Mouse (Mus musculus): ENCODE results near the gene Cdkl5. TPM values are rescaled to one million over a fixed set of nuclear protein-coding genes. Genes with fewer than 3 reads are reported as not detected.

Cdkl5 gene
- total RNA-seq, 2 experiments from 2014 or later: 0.85 to 1.2 TPM

DNA sequence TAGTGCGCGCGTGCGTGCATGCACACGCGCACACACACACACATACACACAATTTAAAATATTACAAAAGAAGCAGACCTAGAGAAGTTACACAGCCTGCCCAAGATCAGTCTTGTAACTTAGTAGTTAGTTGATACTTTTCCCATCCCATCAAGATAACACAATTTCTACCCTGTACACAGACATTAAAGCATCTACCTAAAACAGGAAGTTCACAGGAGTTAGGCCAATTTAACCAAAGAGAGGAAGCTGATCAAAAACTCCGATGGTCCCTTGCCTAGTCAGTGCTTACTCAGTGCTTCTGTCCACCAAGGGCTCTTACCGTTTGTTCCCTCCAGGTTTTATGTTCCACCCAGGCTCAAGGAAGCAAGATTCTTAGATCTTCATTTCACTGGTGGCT lies 243.7 kb downstream of the Cdkl5 start:
- no peak for ATAC-seq (ENCODE audit: poor library complexity, severe bottlenecking)

DNA sequence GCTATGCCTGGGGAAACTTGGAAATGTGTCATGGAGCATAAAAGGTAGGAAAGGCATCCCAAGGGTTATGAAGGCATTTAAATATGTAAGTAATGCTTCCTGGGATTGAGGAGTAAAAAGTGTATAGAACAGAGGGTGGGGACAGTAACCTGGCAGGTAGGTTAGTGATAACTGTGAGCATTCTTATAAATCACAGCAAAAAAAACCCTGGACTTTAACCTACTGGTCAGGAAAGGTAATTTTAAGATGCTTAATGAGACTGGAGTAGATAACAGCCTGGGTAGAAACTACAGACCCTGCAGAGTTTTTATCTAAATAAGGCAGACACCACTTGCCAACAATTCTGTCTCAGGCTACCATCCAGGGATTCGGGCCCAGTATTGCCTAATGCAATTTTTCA lies 245.9 kb downstream of the Cdkl5 start:
- no peak for ATAC-seq (ENCODE audit: poor library complexity, severe bottlenecking)

DNA sequence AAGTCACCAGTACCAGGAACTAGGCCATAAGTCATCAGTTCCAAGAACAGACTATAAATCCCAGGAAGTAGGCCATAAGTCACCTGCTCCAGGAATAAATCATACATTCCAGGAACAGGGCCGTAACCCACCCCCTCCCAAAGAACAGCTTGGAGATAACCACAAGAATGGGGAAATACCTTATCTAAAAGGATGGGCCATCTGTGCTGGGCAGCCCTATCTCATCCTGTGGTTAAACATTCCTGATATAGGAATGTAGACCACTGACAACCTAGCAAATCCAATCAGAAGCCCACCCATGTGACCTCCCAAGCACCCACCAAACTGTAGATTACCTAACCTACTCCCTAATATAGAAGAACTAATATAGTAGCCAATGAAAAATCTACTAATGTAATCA lies 249.1 kb downstream of the Cdkl5 start:
- no peak for ATAC-seq (ENCODE audit: poor library complexity, severe bottlenecking)

DNA sequence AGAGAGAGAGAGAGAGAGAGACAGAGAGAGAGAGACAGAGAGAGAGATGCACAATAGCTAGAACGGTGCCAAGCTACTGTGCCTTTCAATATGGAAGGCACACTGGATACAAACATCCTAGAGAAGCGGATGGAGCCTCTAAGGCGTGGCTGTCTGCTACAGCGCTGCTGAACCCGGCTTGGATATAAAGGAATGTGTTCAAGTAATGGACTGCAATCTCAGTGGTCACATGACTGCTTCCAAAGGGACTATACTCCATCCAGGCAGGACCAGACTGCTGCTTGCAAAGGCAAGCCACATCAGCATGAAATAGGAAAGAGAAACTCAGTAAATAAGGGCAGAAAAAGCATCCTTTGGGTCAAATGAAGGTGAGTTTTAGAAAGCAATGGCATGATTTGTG lies 258.9 kb downstream of the Cdkl5 start, which contains the start of gene Ppef1:
Ppef1 (minus strand) TSS at position 116 of the 400 bp plus-strand sequence.
- ATAC-seq (ENCODE audit: poor library complexity, severe bottlenecking): no peak

Other genes with a start within 250 kb of the Cdkl5 start
- gene Rs1, start 226.7 kb downstream of the Cdkl5 start, total RNA-seq (2015): 0.20 TPM in 1 of 2 replicates, not detected in the other
- 0.41 TPM in 1 of 2 replicates, not detected in the other for gene Rs1, start 226.7 kb downstream of the Cdkl5 start, total RNA-seq (2017)
- gene Gja6, start 87.7 kb downstream of the Cdkl5 start, total RNA-seq (2015): 0.25 TPM in 1 of 2 replicates, not detected in the other
- gene Gja6, start 87.7 kb downstream of the Cdkl5 start, total RNA-seq (2017): not detected in 2 replicates
- gene Scml2, start 122.5 kb upstream of the Cdkl5 start, total RNA-seq (2015): 1.7 and 2.3 TPM in 2 replicates
- gene Scml2, start 122.5 kb upstream of the Cdkl5 start, total RNA-seq (2017): 1.0 and 2.0 TPM in 2 replicates